Mouse (Mus musculus) cortical plate, adult 2 months (tissue): Measurements from ENCODE around the gene Bmp7. TPM values are rescaled to one million over a fixed set of nuclear protein-coding genes. Genes with fewer than 3 reads are reported as not detected.

ENCODE experiments used
- H3K27ac ChIP-seq: fragments of 200-500 bp; 2 replicates; pipeline ENCODE4 v1.5.1; 2012; ENCODE audit warnings: low read length, control low read depth, inconsistent platforms; ENCODE audit not compliant: insufficient read depth
- H3K4me1 ChIP-seq: fragments of 200-500 bp; 2 replicates; pipeline ENCODE4 v1.6.1; 2011; ENCODE audit warnings: low read length; ENCODE audit not compliant: control insufficient read depth, insufficient read depth
- H3K4me3 ChIP-seq: fragments of 200-500 bp; 2 replicates; pipeline ENCODE4 v1.5.1; 2011; ENCODE audit warnings: mild to moderate bottlenecking, low read length, control low read depth; ENCODE audit not compliant: insufficient read depth
- CTCF ChIP-seq: fragments of 200-500 bp; IDR thresholded peaks from 2 replicates; pipeline ENCODE4 v1.5.1; 2011; ENCODE audit warnings: mild to moderate bottlenecking, control low read depth, low read length; ENCODE audit not compliant: insufficient read depth; ENCODE audit errors: extremely low read depth
- POLR2A ChIP-seq: fragments of 200-500 bp; IDR thresholded peaks from 2 replicates; pipeline ENCODE4 v1.6.1; 2011; ENCODE audit warnings: mild to moderate bottlenecking, low read length, control low read depth; ENCODE audit not compliant: insufficient read depth; ENCODE audit errors: extremely low read depth
- polyA plus RNA-seq: library from polyadenylated mRNA; depleted of rRNA; stranded (reverse); fragments of >200 nt; gene quantifications from 2 replicates; pipeline ENCODE4 v1.2.3, GENCODE M21; 2012

The Bmp7 gene
- polyA plus RNA-seq, 1 experiment, result 9.4 TPM

DNA sequence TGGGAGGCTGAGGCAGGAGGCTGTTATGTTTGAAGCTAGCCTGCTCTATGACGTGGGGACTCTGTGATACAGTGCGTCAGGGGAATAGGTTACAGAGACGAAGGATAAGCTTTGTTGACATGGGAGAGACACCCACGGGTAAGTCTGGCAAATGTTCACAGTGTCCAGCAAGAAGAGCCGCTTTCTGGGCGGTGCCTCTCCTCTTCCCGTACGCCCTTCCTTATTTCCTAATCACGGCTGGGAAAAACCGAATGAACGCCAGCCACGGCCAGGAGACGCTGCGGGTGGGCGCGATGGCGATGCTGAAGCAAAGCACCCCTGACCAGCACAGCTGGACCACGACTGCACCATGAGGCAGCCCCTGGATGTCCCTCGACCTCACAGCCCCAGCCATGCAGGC, 77.7 kb downstream of the Bmp7 start:
- TF ChIP-seq POLR2A (no peak), CTCF (no peak)
- no peaks in the 10 kb centered on the region for H3K4me1 ChIP-seq
- H3K4me3 ChIP-seq, result no peak overlapping the region
- no peak overlapping the region for H3K27ac ChIP-seq

DNA sequence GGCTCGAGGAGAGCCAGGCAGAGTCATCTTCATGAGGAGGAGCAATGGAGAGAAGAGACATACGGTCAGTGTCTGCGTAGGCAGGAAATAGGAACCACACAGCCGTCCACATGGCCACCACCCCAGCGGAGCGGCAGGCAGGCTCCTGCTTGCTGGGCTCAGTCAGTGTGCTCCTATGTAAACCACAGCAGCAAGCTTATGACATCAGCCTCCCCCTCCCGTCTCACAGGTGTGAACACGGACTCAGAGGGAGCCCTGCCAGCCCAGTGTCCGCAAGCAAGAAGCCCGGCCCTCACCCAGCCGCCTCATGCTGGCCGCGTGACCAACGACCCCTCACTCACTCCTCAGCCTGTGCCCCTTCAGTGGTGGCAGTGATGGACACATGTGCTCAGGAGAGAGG, 78.5 kb downstream of the Bmp7 start:
- H3K27ac ChIP-seq, result no peak overlapping the region
- no peak overlapping the region for H3K4me3 ChIP-seq
- TF ChIP-seq CTCF (no peak), POLR2A (no peak)
- no peaks in the 10 kb centered on the region for H3K4me1 ChIP-seq

DNA sequence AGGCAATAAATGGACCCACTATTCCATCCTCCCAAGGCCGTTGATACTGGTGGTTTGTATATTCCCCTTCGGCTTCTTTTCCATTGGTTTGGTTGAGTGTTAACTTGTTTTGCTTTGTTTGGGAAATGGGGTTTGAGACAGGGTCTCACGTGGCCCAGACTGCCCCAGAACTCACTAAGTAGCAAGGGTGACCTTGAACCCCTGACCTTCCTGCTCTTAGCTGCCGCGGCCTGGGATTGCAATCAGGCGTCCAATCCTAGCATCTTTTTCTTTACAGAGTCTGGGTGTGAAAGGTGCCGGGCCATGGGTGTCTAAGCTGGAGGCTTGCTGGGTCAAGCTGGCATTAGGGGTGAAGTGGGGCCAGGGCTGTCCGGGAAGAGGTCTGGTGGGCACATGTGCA, 79.5 kb downstream of the Bmp7 start:
- TF ChIP-seq POLR2A, result no peak
- TF ChIP-seq CTCF, result no peak
- Histone ChIP-seq H3K4me1 (no peaks in the 10 kb centered on the region), H3K4me3 (no peak overlapping the region), H3K27ac (no peak overlapping the region)

DNA sequence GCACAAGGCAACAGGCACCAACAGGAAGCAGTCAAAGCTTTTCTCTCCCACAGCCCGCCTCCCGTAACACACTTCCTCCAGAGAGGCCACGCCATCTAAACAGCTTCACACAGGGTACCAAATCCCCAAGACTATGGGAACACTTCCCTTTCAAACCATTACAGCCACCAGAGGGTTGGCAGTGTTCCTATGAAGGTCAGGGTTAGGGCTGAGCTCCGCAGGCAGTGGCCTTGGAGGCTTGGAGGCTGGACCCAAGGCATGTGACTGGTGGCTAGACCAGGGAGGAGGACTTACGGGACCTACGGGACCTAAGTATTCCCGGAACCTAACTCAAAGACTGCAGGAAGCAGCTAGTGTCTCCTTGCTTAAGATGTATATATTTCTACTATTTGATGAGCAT, 80.0 kb downstream of the Bmp7 start:
- no peak overlapping the region for H3K27ac ChIP-seq
- no peaks in the 10 kb centered on the region for H3K4me1 ChIP-seq
- TF ChIP-seq CTCF (no peak), POLR2A (no peak)
- no peak overlapping the region for H3K4me3 ChIP-seq

DNA sequence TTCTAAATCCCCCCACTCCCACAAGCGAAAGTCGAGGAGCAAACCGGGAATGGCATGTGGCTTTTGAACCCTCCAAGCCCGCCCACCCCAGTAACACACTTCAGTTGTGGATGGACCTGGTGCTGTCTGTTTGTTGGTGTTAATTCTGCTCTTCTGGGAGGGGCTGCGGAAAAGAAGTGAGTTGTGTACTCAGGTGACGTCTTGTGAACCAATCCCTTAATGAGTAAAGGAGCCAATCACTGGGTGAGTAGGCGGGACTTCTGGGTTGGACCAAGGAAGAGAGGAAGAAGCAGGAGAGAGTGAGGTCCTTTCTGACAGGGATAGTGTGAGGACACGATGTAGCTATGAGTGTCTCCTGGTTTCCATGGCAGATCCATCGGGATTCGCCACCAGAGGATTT, 83.1 kb downstream of the Bmp7 start:
- no peak overlapping the region for H3K4me3 ChIP-seq
- no peak overlapping the region for H3K27ac ChIP-seq
- H3K4me1 ChIP-seq, result no peaks in the 10 kb centered on the region
- no peak for TF ChIP-seq CTCF
- TF ChIP-seq POLR2A, result no peak

DNA sequence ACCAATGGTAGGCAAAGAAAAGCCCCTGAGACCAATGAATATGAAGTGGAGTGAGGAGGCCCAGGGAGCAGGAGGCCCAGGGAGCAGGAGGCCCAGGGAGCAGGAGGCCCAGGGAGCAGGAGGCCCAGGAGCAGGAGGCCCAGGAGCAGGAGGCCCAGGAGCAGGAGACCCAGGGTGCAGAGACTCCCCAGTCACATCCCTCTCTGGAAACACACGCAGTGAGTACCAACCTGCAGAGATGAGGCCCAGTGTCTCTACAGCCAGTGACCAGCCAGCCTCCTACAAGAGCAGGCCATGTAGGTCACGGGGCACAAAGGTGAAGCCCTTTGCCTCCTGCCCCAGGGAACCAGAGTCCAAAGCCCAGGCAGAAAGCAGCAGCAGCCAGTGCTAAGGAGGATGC, 83.6 kb downstream of the Bmp7 start:
- TF ChIP-seq POLR2A (no peak), CTCF (no peak)
- Histone ChIP-seq H3K27ac (no peak overlapping the region), H3K4me1 (no peaks in the 10 kb centered on the region), H3K4me3 (no peak overlapping the region)

DNA sequence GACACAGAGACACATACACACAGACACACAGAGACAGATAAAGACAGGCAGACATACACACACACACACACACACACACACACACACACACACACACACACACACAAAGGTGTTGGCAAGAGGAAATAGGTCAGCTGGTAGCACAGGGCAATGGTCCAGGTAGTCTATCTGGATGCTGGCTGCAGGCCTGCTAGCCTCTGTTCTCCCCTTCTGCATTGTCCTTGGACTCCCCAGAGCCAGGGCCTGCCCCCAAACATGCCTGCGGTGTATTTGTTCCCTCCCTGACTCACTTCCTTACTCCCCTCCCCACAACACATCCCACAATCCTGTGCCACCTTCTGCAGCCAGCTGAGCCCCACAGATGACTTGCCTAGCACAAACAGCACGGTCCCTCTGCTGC, 86.0 kb downstream of the Bmp7 start:
- TF ChIP-seq POLR2A (no peak), CTCF (no peak)
- no peaks in the 10 kb centered on the region for H3K4me1 ChIP-seq
- no peak overlapping the region for H3K27ac ChIP-seq
- no peak overlapping the region for H3K4me3 ChIP-seq

DNA sequence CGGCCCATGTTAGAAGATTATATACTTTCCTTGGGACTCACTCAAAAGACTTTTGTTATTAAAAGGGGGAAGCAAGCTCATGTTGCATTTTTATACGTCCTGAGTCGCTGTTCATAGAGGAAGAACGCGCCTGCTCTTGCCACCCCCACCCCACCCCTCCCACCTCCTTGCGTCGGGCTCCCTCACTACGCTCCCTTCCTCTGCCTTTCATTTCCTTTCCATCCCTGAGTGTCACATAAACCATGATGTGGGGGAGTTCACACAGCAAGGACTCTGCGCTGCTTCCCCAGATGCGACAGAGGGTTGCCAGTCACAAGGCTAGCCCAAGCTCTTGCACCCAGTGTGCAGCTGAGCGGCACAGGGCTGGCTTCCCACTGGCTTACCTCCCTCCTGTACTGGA, 88.3 kb downstream of the Bmp7 start:
- Histone ChIP-seq H3K4me3 (no peak overlapping the region), H3K4me1 (no peaks in the 10 kb centered on the region), H3K27ac (no peak overlapping the region)
- TF ChIP-seq CTCF (no peak), POLR2A (no peak)

DNA sequence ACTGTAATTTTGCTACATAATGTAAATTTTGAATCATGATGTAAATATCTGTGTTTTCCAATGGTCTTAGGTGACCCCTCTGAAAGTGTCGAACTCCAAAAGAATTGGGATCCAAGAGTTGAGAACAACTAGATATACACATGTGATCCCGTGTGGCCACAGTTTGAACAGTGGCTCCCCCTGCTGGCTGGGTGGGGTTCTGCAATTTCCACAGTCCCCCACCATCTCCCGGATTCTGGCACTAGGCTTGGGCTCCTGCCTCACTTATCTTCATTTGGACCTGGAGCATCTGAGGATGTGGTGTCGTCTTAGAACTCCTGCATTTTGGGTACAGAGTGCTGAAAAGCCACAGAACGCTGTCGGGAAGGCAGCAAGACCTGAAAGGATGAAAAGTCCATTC, 91.9 kb downstream of the Bmp7 start:
- no peak overlapping the region for H3K27ac ChIP-seq
- TF ChIP-seq POLR2A (no peak), CTCF (peak; percentile 44)
- no peaks in the 10 kb centered on the region for H3K4me1 ChIP-seq
- H3K4me3 ChIP-seq, result no peak overlapping the region

DNA sequence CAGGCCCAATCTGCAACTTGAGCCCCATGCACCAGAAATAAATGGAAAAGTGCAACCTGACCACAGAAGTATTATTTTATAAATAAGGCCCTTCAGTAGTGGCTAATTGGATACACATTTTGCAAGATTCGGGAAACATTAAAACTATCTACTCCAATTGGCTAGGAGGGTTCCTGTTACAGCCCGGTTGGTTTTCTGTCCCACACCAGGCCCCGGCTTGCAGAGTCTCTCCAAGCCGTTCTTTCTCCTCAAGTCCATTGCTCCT, 93.9 kb downstream of the Bmp7 start:
- TF ChIP-seq CTCF (no peak), POLR2A (no peak)
- no peaks in the 10 kb centered on the region for H3K4me1 ChIP-seq
- no peak overlapping the region for H3K4me3 ChIP-seq
- no peak overlapping the region for H3K27ac ChIP-seq
